Mouse (Mus musculus): ENCODE measurements at regions not wholly inside any gene's neighbourhood (a gene's known extent, or its start where the extent isn't known, plus 50 kb on each side); places are given as distances from the start of the nearest gene placed in this dataset.

DNA sequence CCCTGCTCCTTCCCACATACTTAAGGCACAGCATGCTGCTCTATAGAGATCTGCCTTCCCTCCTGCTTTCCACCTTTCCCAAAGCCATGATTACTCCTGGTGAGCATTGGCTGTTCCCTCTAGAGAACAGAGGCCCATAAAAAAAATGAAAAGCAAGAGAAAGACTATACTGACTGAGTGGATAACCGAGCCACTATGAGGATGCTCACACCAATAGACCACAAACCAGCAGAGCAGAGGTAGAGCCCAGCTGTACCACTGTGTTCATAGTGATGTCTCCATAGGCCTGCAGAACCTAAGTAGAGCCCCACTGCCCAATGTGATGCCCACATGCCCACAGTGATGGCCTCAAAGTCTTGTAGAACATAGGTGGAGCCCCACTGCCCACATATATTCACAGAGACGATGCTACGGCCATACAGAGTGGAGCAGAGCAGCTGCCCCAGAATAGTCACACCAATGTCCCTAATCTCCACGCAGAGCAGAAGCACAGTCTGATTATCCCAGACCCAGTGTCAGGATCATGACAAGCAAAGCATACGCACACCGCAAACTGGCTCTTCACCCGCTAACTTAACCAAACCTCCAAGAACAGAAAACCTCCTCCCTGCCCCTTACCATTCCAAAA, 174.8 kb upstream of the Nr4a3 start:
- DNase-seq (ENCODE audit: low read depth, low spot score): no peak

DNA sequence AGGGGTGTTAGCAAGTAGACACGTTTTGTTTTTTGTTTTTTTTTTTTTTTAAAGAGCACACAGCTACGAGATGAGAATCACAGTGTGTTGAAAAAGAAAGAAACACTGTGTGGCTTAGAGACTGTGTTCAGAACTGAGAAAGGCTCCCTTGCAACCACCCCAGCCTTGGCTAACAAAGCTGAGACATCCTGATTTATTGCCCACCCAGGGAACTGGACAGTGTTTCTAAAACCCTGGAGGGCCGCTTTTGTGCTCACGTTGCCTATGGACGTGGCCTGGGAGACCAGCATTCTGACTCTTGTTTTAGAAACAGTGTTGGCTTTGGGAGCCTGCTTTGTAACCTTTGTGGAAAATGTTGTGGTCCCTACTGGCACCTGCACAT, 174.3 kb upstream of the Nr4a3 start:
- DNase-seq (ENCODE audit: low read depth, low spot score): no peak

DNA sequence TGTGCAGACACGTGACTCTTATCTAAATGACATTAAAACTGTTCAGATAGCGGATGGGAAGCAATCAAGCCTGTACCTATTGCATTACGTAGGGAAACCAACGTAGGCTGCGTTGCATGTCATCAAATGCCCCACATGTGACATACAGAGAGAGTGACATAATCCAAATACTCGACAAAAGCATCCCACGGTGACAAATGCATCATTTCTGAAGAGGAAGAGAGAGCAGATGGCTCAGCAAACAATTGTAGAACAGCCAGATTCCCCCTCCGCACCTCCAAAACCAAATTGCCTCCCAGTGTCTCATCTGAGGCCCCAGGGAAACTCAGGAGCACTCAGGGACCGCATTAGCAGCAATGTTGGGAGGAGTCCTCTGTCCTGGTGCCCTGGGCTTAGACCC, 163.4 kb upstream of the Nr4a3 start:
- DNase-seq (ENCODE audit: low read depth, low spot score): no peak

DNA sequence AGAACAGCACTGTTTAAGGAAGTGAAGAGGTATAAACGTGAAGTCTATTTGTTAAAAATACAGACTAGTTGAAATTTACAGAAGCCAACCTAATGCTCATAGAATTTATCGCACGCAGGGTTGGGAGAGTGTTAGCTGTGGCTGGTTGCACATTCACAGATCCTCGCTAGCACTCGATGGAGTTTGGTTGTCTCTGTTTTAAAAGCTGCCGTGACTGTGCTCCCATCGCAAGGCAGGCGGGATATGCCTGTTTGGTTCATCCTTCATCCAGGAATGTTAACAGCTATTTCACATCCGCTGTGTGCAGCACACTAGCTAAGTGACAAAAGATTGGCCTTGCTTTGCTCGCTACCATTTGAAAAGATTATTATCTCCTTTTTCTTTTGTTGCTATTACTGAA, 162.9 kb upstream of the Nr4a3 start:
- DNase-seq (ENCODE audit: low read depth, low spot score): no peak

DNA sequence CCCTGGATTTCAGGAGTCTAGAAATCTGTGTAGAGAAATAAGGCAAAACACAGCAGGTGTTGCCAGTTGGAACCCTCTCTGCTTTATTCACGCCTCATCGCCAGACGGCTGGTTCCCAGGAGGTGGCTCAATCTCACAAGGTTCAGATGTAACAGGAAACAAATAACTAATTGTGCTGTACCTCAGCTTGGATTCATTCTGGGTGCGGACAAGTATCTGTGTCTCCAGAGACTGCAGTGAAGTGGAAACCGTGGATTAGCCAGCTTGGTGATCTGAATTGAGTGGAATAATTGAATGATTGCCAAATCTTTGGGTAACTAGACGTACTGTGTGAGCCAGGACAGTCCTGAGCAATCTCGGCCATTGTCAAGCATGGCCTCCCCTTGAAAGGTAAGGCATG, 145.4 kb upstream of the Nr4a3 start:
- DNase-seq (ENCODE audit: low read depth, low spot score): no peak

DNA sequence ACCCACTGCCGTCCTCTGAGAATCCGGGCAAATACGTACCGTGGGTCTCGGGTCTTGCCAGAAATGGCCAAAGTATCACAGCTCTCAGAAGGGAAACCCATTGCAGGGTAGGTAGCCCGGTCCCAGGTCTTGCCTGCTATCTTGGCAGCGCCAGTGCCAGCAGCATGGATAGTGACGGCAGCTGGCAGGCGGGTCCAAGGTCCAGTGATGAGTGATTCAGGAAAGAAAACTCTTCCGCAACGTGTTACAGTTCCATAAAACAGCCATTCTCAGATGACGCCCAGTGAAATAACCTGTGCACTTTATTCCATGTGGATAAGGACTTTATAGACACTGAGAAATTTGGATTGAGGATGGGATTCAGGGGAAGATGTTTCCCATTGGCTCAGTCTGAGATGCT, 142.2 kb upstream of the Nr4a3 start:
- DNase-seq (ENCODE audit: low read depth, low spot score): no peak

DNA sequence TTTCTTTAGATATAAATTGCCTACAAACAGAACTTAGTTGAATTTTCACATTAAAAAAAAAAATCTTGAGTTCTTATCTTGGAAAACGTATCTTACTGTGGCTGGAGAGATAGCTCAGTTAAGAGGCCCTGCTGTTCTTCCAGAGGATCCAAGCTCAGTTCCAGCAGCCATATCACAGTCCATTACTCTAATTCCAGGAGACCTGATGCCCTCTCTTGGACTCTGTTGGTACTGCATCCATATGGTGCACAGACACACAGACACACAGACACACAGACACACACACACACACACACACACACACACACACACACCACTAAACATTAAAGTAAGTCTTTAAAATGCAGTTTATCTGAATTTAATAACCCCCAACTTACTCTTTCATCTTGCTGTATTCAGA, 132.7 kb upstream of the Nr4a3 start:
- DNase-seq (ENCODE audit: low read depth, low spot score): no peak

DNA sequence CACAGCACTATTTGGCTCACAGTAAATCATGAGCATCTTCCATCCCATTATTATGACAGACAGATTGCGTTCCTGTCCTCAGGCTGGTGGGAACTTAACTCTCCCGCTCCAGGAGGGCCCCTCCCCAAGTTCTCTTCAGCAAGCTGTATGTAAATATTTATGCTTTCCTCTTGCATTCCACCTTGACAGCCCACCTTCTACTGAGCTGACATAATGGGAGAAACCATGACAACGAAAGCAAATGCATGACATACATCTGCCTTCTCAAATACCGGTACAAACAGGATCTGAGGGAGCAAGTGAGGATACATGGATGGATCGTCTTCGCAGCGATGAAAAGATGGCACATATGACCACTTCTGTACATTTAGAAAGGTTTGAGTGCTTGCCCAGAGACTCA, 125.4 kb upstream of the Nr4a3 start:
- no peak for DNase-seq (ENCODE audit: low read depth, low spot score)

DNA sequence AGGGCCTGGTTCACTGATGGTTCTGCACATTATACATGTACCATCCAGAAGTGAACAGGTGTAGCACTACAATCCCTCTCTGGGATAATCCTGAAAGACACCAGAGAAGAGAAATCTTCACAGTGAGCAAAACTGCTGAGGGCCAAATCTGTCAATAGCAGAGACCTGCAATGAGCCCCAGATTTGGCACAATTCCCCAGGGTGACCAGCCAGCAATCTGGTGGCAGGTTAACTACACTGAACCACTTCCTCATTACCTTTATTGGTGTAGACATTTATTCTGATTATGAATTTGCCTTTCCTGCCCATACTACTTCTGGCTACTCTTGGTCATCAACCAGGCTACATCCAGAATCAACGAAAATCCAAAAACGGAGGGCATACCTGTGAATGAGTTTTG, 113.5 kb upstream of the Nr4a3 start:
- DNase-seq (ENCODE audit: low read depth, low spot score): no peak

DNA sequence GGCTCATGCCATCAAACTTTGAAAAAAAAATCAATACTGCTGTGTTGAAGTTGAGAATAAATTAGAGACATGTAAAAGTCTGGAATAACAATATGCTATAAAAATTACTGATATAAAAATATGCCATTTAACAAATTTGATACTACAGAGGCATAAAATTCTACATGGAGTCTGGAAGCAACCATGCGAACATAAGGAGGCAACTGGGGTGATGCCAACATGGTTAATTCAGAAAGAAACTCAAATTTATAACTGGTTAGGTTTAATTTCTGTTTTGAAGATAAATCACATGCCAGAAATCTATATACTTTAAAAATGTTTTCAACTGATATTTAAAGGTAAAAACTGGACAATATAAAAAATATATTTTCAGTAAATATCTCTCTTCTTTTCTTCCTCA, 111.4 kb upstream of the Nr4a3 start:
- DNase-seq (ENCODE audit: low read depth, low spot score): no peak

DNA sequence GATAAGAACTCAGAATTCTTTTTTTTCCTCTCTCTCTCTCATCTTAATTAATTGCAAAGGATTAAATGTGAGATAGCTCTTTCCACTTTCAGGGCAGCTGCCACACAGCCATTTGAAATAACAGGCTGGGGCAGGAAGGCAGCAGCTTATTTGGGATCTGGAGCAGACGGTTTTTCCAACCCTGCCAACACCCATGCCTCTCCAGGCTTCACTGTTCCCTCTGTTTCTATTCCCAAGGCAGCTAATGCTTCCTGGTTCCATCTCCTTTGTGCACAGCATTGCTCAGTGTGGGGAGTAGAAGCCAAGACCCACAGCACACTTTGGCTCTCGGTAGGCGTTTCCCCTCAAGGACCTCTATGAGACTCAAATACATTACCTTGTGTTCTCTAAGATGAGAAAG, 109.4 kb upstream of the Nr4a3 start:
- no peak for DNase-seq (ENCODE audit: low read depth, low spot score)

DNA sequence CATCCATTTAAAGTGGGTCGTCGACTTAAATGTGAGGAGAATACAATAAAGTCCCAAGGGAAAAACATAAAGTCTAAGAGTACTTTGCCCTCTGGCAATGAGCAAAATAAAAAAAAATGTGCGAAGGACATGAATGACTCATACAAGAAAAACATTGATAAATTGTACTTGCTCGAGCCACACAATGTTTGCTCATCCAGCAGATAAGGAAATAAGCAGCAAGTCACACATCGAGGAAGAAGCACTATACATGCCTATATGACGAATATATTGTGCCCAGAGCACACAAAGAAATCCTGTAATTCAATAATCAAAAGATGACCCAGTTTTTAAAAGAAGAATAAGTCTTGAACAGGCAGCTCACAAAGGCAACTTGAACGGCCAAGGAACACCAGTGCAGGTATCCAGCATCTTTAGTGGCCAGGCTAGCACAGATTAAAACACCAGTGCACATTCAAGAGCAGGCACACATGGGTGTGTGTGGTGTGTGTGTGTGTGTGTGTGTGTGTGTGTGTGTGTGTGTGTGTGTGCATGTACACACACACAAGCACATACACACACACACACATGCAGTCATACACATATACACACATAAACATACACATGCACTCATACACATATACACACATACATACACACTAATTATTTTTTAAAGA, 108.4 kb upstream of the Nr4a3 start:
- DNase-seq (ENCODE audit: low read depth, low spot score): no peak

DNA sequence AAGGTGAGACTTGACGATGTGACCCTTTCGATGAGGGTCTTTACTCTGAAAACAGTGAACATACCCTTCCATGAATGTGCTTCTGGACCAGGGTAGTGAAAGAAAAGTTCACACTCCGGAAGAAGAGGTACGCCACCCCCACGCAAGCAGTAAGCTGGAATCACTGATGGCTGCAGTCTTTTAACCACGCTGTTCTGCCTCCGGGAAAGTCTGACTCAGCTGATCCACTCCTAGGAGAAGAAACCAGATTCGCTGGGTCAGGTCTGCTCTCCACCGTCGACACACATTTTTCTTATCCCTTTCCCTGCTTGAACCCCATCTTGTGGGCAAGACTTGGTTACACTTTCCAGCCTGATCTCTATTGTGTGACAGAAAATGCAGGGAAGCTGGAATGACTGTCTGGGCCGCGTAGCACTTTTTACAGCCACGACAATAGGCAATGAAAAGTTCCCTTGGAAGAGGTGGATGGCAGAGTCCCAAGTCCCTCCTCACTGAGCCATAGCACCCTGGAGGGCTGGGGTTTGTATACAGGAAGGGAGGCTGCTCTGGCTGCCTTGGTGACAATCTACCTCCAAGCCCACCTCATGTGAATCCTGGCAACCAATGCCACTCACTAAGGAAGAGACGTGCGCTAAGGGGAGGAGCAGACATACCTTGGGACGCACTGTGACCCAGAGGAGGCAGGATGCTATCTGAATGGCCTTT, 96.9 kb upstream of the Nr4a3 start:
- DNase-seq (ENCODE audit: low read depth, low spot score): no peak

DNA sequence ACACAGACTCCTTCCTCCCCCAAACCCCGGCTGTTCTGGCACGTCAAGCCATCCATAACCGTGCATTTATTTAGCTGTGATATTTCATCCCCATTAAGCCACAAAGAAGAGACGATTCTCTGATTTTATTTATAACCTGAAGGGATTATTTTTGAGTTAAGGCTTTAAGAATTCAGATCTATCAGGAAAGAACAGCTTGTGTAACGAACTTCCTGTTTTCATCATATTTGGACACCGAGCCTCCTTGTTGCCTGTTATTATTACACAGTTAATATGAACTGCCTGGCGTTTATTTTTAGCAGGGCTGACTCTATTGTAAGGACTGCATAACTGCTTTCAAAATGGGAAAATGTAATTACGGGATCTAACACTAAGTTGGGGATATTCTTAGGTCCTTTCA, 96.2 kb upstream of the Nr4a3 start:
- DNase-seq (ENCODE audit: low read depth, low spot score): no peak

DNA sequence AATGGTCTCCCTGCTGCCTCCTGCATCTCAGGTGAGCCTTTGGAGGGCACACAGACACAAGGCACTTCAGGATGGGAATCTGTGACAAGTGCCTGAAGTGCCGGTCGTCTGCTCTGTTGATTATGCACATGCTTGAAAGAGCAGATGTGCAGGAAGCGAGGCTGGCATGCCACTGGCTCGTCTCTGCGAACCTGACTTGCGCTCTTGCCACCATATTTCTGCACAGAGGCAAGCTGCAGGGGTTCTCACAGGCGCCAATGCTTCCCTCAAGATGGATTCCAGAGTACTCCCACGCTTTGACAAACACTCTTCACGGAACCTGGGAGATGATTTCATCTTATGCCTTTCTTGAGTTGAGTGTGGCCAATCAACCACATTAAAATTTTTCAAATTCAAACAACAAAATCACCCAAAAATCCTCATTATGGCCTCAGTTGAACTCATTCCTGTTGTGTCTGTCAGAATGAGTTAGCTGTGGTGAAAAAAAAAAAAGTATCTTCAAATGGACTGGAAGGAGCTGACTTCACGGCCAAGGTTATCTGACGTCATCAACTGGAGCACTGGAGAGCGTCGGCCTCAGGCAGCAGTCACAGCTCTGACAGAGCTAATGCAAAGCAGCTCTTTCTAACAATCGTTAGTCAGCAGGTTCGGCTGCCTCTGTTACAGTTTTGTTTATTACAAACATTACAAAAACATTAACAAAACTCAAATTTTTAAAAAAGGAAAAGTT, 90.2 kb upstream of the Nr4a3 start:
- DNase-seq (ENCODE audit: low read depth, low spot score): no peak

DNA sequence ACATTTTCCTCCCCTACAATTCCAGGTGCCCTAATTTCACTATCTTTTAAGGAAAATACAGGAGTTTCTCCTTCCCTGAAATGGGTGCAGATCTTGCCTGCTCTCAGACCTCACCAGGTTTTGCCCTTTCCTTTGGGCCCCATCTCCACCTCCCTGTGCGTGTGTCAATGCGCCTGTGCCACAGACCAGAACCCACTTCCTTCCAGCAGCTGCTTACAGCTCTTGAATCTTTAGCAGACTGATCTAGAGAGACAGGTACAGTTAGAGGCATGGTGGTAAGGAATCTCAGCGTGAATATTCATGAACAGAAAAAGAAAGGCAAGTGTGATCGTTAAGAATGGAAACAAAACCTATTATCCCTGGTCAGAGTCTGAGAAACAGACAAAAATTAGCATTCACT, 80.3 kb upstream of the Nr4a3 start:
- no peak for DNase-seq (ENCODE audit: low read depth, low spot score)

DNA sequence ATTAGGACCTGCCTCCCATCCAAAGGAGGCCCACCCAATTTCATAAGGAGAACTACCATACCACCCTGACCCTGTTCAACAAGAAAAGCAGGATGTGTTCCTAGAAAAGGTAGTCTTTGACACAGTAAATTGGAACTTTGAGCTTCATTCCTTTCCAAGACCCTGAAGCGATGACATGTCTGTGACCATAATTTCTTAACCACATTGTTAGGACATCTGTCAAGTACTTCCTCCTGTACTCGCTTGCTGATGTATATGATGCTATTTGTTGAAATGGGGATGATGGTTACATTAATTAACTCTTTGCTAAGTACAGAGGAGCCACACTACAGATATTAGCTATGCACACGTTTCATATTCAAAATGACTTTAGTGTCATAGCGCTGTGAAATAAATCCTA, 73.1 kb upstream of the Nr4a3 start:
- no peak for DNase-seq (ENCODE audit: low read depth, low spot score)

DNA sequence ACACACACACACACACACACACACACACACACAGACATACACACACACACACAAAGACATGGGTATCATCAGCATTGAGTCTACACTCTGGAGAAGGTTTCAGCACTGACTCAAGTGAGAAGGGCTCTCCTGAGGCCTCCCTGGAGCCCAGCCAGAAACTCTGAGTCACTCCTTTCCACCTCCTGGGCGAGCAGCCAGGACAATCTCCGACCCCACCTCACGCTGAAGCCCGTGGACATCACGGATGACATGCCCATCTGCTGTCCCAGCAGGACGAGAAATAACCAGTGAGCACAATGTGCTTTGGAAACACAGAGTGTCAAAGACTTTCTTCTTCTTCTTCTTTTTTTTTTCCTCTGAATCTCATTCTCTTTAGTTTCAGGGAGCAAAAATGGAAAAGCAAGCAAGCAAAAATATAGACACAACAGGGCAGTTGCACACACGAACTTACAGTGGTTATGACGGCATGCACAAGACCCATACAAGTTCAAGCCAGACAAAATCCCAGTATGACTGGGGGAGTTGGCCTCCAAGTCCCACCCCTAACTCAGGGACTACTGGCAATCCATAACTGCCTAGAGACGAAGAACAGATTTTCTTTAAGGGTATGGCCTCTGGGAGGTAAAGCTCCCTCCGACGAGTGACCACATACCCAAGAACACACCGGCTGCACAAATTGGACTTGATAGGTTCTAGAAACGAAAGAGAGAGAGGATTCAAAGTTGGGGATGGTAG, 65.2 kb upstream of the Nr4a3 start:
- no peak for DNase-seq (ENCODE audit: low read depth, low spot score)

All from retina, adult 2 months (tissue).